Mouse (Mus musculus) lung, postnatal 0 days (tissue): ENCODE data around the gene Plppr1.

Experiments
- CTCF ChIP-seq: IDR thresholded peaks from 2 replicates; pipeline ENCODE4 v1.5.1; 2016; ENCODE audit warnings: antibody characterized with exemption, mild to moderate bottlenecking
- EP300 ChIP-seq: IDR thresholded peaks from 2 replicates; pipeline ENCODE4 v1.6.1; 2016; ENCODE audit warnings: antibody characterized with exemption, mild to moderate bottlenecking, control low read depth

GRCm38 (mm10) chr4:49109989-49110388 lies 50.9 kb downstream of the Plppr1 start:
- TF ChIP-seq CTCF (no peak), EP300 (no peak)
